Mouse (Mus musculus): ENCODE data around the gene Cnn3.

DNA sequence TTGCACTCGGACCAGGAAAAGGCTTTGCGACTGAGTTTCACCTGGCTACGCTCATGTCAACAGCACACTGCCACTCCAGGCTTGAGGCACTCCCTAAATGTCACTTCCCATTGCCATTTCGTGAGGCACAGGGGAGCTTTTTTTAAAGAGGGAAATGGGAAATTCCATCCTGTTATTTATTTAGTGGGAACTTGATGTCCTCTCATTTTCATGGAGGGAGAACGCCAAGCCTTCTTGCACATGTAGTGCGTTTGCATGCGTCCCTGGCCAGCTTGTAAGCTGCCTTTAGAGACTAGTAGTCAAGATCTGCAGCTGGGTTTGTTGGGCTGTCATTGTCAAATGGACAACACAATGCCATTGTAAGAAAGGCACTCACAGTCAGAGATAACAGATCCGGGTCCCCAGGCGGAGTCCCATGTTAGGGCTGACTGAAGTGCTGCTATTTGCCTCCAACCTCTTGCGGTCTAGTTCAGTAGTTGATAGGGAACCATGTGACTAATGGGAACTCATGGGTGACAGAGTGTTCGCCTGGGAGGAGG is 13.4 kb downstream of the Cnn3 start:
- no peak for TF ChIP-seq GATA1 (IDR thresholded peaks at IDR 0.05; ENCODE audit: borderline replicate concordance, low read length)
- no peak for TF ChIP-seq FLI1 (IDR thresholded peaks at IDR 0.05; ENCODE audit: low read length)
